Mouse (Mus musculus): Measurements from ENCODE around the gene Hist1h2bm. TPM values are rescaled to one million over a fixed set of nuclear protein-coding genes. Genes with fewer than 3 reads are reported as not detected.
A peak's percentile ranks its signal among the peaks of the same experiment; 100 is the strongest.
"Not testable (repeated sequence)": the region's sequence is repeated elsewhere in the genome, so short reads cannot be mapped to it uniquely, and the experiment has no call there.

Gene Hist1h2bm
- polyA plus RNA-seq (2016; fragmentation: Nextera tagmentation; extraction: Ambion mirVana) = 2.6 and 4.9 TPM in 2 replicates

DNA sequence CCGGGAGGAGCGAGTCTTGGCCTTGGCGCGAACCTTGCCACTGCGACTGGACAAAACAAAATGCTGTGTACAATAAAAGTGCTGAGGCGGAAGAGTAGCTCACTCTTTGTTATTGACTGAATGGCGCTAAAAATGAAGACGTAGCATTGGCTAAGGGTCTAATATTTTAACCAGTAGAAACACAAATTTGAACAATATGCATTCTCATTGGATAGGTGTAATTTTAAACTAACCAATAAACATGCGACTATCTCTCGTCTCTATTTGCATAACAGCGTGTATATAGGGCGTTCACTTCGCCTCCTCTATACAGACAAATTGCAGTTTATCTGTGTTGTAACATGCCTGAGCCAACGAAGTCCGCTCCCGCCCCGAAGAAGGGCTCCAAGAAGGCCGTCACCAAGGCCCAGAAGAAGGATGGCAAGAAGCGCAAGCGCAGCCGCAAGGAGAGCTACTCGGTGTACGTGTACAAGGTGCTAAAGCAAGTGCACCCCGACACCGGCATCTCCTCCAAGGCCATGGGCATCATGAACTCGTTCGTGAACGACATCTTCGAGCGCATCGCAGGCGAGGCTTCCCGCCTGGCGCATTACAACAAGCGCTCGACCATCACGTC lies at the start of gene Hist1h2bm:
TSS of gene Hist1h2bm (plus strand) at position 288 of the 616 bp plus-strand sequence.
- peaks cover 21% of the 10 kb centered on the region for H3K4me1 ChIP-seq
- peak; percentile 97 for ATAC-seq (ENCODE audit: low FRiP score)
- not testable (repeated sequence) for H3K36me3 ChIP-seq; H3K9me3 ChIP-seq (replicated peaks); H3K27me3 ChIP-seq
- H3K9ac ChIP-seq = peak within 1 kb of the TSS; percentile 61
- H3K4me3 ChIP-seq = peak within 1 kb of the TSS; percentile 34
- H3K27ac ChIP-seq = peak within 1 kb of the TSS; percentile 88
- H3K4me2 ChIP-seq (replicated peaks) = peak within 1 kb of the TSS; percentile 59
- WGBS = under 1% methylated on average over 37 of the region's 37 CpGs

DNA sequence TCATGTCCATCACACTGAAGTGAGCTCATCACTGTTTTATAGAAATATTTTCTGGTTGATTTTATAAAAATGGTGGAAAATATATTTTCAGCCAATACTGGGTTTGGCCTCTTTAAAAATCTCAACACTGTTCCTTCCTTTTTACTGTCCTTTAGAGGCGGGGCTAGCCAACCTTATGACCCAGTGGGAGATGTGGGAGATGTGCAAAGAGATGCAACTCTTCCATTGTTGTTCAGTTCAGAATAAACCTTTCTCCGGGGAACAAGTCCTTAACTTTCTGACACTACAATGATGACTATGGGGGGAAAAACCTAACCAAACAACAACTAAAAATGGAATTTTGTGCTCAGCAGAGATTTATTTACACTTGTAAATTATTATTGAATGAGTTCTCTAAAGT lies 44.5 kb upstream of the Hist1h2bm start, which contains the start of gene Olfr1360:
TSS of gene Olfr1360 (minus strand) at position 101 of the 400 bp plus-strand sequence.
- Histone ChIP-seq H3K27me3 (no peaks in the 10 kb centered on the region), H3K4me1 (no peaks in the 10 kb centered on the region), H3K27ac (no peak within 1 kb of the TSS), H3K9me3 (replicated peaks) (no peaks in the 10 kb centered on the region), H3K4me2 (replicated peaks) (no peak within 1 kb of the TSS), H3K4me3 (no peak within 1 kb of the TSS), H3K36me3 (no peaks in the 10 kb centered on the region), H3K9ac (no peak within 1 kb of the TSS)
- ATAC-seq (ENCODE audit: low FRiP score) = no peak
- 85% methylated on average over 2 of the region's 2 CpGs for WGBS

DNA sequence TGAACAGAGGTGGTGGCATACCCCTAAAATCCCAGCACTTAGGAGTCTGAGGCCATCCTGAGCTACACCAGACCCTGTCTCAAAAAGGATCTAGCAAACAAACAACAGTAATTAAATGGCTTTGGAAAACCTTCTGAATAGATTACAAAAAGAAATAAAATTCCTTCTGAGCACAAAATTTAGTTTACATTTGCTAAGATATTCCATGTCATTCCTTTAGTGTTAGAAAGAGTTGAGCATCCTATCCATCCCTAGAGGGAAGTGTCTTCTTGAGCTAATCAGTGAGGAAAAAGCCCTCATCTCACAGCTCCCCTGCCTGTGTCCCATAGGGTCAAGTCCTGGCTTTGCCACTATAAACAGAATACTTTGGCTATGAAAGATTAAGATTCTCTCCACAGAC lies 24.0 kb upstream of the Hist1h2bm start, which contains the start of gene Olfr1359:
TSS of gene Olfr1359 (plus strand) at position 301 of the 400 bp plus-strand sequence.
- no peak within 1 kb of the TSS for H3K4me3 ChIP-seq
- no peak within 1 kb of the TSS for H3K9ac ChIP-seq
- no peaks in the 10 kb centered on the region for H3K36me3 ChIP-seq
- H3K27me3 ChIP-seq = no peaks in the 10 kb centered on the region
- H3K27ac ChIP-seq = no peak within 1 kb of the TSS
- H3K4me1 ChIP-seq = no peaks in the 10 kb centered on the region
- no peak within 1 kb of the TSS for H3K4me2 ChIP-seq (replicated peaks)
- no peak for ATAC-seq (ENCODE audit: low FRiP score)
- H3K9me3 ChIP-seq (replicated peaks) = no peaks in the 10 kb centered on the region

DNA sequence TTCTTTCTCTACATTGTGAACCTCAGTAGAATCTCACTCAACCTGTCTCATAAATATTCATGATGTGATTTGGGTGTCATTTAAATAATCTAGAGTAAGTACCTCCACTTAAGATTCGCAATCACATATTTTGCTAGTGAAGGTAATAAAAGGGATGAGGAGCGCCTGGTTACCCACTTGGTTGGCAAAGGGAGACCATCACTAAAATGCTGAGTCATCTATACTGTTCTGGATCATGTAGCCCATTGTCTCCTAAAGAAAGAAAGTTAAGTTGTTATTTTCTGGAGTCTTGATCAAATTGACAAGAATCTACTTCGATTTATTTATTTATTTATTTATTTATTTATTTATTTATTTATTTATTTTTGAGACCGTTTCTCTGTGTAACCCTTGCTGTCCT lies 15.2 kb upstream of the Hist1h2bm start:
- Histone ChIP-seq H3K27ac (no peak overlapping the region), H3K9ac (no peak overlapping the region)
- WGBS = 72% methylated on average over 4 of the region's 4 CpGs

DNA sequence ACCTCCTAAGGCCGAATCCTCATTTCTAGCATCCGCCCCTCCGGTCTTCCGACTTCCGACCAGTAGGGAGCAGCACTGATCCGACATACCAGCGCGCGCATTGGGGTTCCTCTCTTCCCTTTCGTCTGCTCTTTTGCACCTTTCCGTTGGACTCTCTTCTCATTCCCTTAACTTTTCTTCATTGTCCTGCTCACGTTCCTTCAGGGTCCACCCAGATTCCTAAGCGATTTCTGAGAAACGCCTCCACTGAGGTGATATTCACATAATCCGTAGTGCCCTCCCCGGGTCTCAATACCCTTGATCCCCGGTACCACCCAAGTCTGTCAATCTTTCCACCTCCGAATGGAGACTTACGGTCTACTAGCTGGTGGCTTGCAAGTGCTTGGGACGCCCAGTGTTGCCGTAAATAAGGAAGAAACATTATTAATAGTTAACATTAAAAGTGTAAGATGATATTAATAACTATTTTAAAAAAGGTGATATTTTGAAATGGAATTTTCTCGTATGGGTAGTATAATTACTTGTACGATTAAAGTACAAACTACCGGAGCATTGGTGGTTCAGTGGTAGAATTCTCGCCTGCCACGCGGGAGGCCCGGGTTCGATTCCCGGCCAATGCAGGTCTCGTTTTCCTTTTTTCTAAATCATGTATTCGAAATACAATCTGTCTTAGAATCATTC lies 11.7 kb upstream of the Hist1h2bm start:
- no peaks in the 10 kb centered on the region for H3K36me3 ChIP-seq
- peak overlapping the region; percentile 55 for H3K4me3 ChIP-seq
- no peaks in the 10 kb centered on the region for H3K27me3 ChIP-seq
- peak overlapping the region; percentile 67 for H3K27ac ChIP-seq
- H3K4me2 ChIP-seq (replicated peaks) = peak overlapping the region; percentile 54
- no peaks in the 10 kb centered on the region for H3K9me3 ChIP-seq (replicated peaks)
- peak overlapping the region; percentile 59 for H3K9ac ChIP-seq
- H3K4me1 ChIP-seq = peaks cover 4% of the 10 kb centered on the region
- ATAC-seq (ENCODE audit: low FRiP score) = peak; percentile 83
- under 1% methylated on average over 32 of the region's 32 CpGs for WGBS

More for the DNA sequence above, 15.2 kb upstream of the Hist1h2bm start:
- H3K4me3 ChIP-seq = no peak overlapping the region
- H3K36me3 ChIP-seq = no peaks in the 10 kb centered on the region
- H3K9me3 ChIP-seq (replicated peaks) = no peaks in the 10 kb centered on the region
- H3K27me3 ChIP-seq = no peaks in the 10 kb centered on the region
- ATAC-seq (ENCODE audit: low FRiP score) = no peak
- no peak overlapping the region for H3K4me2 ChIP-seq (replicated peaks)
- H3K4me1 ChIP-seq = no peaks in the 10 kb centered on the region

DNA sequence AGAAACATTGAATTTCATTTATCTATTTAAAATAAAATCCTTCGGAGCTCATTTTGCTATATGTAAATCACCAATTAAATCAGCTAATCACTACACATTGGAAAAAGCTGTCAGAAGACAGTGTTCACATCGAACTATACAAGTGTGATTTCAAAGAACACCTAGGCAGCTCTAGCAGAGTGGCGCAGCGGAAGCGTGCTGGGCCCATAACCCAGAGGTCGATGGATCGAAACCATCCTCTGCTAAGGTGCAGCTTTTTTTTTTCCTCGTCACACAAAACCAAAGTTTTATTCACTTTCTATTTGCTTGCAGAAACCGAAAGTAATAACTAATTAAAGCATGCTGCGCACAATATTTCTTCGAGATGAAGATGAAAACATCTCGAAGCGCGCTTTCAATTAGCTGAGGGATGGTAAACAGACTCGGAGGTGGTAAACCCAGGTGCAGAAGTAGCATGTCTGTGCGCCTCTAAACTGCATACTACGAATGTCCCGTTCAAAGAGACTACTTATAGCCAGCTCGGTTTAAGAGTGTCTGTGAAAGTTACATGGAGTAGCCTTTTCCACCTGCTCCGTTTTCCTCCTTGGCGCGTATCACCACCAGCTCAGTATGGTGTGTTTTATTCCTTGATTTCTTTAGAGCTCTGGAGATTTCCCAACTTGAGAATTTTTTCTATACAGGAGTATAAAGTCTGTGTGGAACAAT lies 10.9 kb upstream of the Hist1h2bm start:
- Histone ChIP-seq H3K9me3 (replicated peaks) (no peaks in the 10 kb centered on the region), H3K27me3 (no peaks in the 10 kb centered on the region), H3K9ac (peak overlapping the region; percentile 36), H3K36me3 (no peaks in the 10 kb centered on the region), H3K27ac (no peak overlapping the region), H3K4me2 (replicated peaks) (peak overlapping the region; percentile 54), H3K4me3 (peak overlapping the region; percentile 36), H3K4me1 (peaks cover 8% of the 10 kb centered on the region)
- 3% methylated on average over 22 of the region's 22 CpGs for WGBS
- ATAC-seq (ENCODE audit: low FRiP score) = peak; percentile 72

DNA sequence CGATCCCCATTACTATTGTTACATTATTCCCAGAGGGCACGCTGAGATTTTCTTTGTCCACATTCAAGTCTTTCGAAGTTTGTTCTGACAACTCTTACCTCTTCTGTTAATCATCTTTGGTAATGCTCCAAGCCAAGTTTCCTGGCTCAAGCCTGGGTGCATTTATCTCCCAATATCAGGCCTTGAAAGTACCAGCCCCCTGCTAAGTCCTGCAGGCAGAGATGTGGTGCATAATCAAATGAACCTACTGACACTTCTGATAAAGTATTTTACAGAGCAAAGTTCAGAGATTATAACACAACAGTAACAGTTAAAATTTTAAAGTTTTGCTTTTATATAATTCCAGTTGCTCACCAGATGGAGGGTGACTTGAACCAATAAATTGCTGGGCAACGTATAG lies 10.1 kb upstream of the Hist1h2bm start:
- Histone ChIP-seq H3K27me3 (no peaks in the 10 kb centered on the region), H3K4me3 (peak overlapping the region; percentile 36), H3K4me2 (replicated peaks) (peak overlapping the region; percentile 54), H3K36me3 (no peaks in the 10 kb centered on the region), H3K9me3 (replicated peaks) (no peaks in the 10 kb centered on the region), H3K4me1 (peaks cover 8% of the 10 kb centered on the region), H3K9ac (0 out of 2 replicates have a peak overlapping the region, but pooled peaks have one; percentile 36), H3K27ac (no peak overlapping the region)
- no peak for ATAC-seq (ENCODE audit: low FRiP score)
- WGBS = 31% methylated on average over 4 of the region's 4 CpGs

DNA sequence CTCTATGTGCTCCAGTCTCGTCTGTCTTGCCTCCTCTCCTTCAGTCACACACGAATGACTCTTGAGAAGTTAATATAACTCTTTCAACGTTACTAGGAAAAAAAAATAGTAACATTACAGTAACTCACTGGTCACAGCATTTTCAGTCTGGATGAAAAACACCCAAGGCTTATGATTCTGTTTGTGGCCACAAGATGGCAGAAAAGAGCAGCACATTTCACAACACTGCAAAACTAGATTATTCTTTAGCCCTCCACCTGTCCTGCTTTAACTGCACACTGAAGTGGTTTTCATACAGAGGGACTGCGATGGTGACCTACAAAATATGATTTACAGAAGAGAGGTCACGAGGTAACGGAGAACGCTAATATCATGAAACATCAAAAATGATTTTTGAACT lies 7.1 kb upstream of the Hist1h2bm start:
- 2% methylated on average over 7 of the region's 7 CpGs for WGBS
- Histone ChIP-seq H3K27me3 (no peaks in the 10 kb centered on the region), H3K36me3 (no peaks in the 10 kb centered on the region), H3K9ac (0 out of 2 replicates have a peak overlapping the region, but pooled peaks have one; percentile 62), H3K4me3 (peak overlapping the region; percentile 41; the same call in 1 of the 2 replicates), H3K4me1 (peaks cover 20% of the 10 kb centered on the region), H3K27ac (peak overlapping the region; percentile 89), H3K4me2 (replicated peaks) (peak overlapping the region; percentile 77), H3K9me3 (replicated peaks) (no peaks in the 10 kb centered on the region)
- no peak for ATAC-seq (ENCODE audit: low FRiP score)

DNA sequence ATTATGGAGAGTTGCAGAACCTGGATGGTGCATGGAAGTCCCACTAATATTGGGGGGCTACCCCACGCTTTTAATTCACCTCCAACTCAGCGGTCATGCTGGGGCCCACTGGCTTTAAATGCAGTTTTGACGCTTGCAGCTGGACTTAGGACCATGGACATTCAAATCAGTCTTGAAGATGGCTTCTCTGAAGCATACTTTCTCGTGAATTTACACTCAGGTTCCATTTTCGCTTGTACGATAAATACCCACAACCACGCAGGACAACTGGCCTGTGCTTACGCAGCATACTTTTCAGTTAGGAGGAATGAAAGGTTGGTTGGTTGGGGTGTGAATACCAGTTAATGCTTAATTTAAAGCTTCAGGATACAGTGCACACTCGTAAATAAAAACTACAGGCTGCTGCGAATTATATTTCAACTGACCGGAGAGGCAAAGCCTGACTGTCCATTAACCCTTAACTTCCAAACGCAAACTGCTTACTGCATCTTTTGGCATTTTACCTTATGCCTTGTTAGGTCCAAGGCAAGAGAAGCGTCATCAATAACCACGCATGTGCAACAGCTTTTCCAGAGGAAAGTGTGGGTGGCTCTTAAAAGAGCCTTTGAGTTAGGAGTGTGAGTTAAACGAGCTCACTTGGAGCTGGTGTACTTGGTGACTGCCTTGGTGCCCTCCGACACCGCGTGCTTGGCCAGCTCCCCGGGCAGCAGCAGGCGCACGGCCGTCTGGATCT lies 6.5 kb upstream of the Hist1h2bm start:
- H3K4me2 ChIP-seq (replicated peaks) = peak overlapping the region; percentile 77
- H3K9ac ChIP-seq = peak overlapping the region; percentile 62
- 1% methylated on average over 22 of the region's 22 CpGs for WGBS
- H3K27ac ChIP-seq = peak overlapping the region; percentile 89
- peaks cover 22% of the 10 kb centered on the region for H3K4me1 ChIP-seq
- H3K36me3 ChIP-seq = no peaks in the 10 kb centered on the region
- peak overlapping the region; percentile 41 for H3K4me3 ChIP-seq
- no peak for ATAC-seq (ENCODE audit: low FRiP score)
- no peaks in the 10 kb centered on the region for H3K9me3 ChIP-seq (replicated peaks)
- no peaks in the 10 kb centered on the region for H3K27me3 ChIP-seq

DNA sequence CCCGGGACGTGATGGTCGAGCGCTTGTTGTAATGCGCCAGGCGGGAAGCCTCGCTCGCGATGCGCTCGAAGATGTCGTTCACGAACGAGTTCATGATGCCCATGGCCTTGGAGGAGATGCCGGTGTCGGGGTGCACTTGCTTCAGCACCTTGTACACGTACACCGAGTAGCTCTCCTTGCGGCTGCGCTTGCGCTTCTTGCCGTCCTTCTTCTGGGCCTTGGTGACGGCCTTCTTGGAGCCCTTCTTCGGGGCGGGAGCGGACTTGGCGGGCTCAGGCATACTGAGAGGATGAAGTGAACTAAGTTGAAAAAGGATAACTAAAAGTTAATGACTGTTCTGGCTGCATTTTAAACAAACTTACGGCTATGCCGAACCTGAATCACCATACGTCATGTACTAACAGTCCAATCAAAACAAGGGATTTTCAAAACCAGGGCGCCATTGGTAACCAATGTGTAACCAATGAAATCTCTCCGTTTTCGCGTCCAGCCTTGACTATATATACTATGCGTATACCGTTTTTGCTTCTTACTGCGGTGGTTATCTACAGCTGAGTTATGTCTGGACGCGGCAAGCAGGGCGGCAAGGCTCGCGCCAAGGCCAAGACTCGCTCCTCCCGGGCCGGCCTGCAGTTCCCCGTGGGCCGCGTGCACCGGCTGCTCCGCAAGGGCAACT lies 5.8 kb upstream of the Hist1h2bm start, which contains the start of the genes Hist1h2bl and Hist1h2ai:
TSS of gene Hist1h2bl (minus strand) at position 280 of the 676 bp plus-strand sequence.
TSS of gene Hist1h2ai (plus strand) at position 559 of the 676 bp plus-strand sequence.
- peak within 1 kb of the TSS; percentile 63 for H3K9ac ChIP-seq
- H3K4me1 ChIP-seq = peaks cover 24% of the 10 kb centered on the region
- peak within 1 kb of the TSS; percentile 89 for H3K27ac ChIP-seq
- peak; percentile 95 for ATAC-seq (ENCODE audit: low FRiP score)
- 1% methylated on average over 28 of the region's 50 CpGs for WGBS
- not testable (repeated sequence) for H3K27me3 ChIP-seq; H3K36me3 ChIP-seq; H3K9me3 ChIP-seq (replicated peaks)
- peak within 1 kb of the TSS; percentile 77 for H3K4me2 ChIP-seq (replicated peaks)
- H3K4me3 ChIP-seq = peak within 1 kb of the TSS; percentile 41
